Mouse (Mus musculus) cerebellum, adult 18-20 months (tissue): Measurements from ENCODE around the gene Gm28305.

ENCODE experiments used
- DNase-seq, 2 experiments: peaks; one replicate each; pipeline ENCODE4 v3.0.0; 2021

The Gm28305 gene

DNA sequence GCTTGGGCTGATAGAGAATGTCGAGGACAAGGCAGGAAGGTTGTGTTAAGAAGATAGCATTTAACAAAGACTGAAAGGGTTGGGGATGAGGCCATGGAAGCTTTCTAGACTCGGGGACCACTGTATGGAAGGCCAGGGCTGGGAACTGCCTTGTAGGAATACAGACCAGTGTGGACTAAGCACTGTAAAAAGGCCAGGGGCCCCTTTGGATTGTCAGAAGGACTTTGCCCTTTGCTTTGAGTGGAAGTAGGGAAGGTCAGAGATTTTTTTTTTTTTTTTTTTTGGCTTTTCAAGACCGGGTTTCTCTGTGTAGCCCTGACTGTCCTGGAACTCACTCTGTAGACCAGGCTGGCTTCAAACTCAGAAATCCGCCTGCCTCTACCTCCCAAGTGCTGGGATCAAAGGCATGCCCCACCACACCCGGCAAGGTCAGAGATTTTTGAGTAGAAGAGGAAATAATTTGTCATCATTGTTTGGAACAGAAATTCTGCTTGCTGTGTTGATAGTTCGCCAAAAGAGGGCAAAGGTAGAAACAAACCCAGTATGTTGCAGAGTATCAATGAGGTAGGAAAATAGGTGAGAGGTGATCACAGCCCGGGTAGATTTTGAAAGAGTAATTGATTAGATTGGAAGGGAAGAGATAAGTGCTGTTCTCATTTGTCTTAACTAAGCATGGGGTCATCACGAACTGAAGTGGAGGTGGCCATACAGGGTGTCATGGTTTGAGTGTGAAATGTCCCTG, 30.6 kb downstream of the Gm28305 start:
- DNase-seq, result no peak

DNA sequence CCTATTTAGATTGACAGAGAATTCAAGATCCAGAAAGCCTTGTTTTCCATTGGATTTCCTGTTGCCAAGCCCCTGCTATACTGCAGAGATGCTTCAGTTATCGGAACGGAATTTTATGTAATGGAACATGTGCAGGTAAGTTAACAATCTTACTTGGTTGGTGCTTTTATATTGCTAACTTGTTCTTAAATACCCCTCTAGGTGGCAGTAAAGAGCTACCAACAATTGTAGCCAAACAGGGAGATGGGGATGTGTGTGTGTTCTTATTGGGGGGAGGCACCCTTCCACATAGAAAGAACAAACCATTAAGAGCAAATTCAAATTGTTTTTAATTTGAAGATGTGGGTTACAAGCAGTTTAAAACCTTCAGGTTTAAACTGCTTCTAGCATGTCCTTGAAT, 35.3 kb downstream of the Gm28305 start:
- no peak for DNase-seq

DNA sequence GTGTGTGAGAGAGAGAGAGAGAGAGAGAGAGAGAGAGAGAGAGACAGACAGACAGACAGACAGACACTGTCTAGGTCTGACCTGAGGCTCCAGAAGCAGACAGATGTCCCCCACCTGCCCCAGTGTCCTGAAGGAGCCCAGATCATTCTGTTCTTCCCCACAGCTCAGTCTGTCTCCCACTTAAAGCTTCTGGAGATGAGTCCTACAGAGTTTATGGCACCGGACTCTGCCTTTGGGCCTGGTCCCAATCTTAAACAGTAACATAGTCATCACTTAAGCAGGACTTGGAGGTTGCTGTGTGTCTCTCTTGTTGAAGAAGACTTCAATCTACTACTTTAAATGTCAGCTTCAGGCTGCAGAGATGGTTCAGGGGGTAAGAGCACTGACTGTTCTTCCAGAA, 38.3 kb downstream of the Gm28305 start:
- DNase-seq, result no peak

DNA sequence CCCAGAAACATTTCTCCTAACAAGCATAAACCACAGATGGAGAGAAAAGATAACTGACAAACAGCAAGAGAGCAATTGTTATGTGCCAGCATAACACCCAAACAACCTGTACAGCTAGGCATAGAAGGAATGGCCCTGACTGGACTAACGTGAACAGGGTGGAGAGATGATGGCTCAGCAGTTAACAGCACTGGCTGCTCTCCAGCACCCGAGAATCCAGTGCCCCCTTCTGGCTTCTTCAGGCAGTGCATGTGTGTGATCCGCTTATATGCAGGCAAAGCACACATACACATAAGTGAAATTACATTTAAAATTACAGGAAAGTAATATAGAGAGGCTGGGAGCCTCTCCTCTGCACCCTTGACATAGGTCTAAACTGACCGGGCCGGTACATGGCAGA, 38.9 kb downstream of the Gm28305 start:
- peak in 1 of 2 experiments; percentile 24 for DNase-seq

DNA sequence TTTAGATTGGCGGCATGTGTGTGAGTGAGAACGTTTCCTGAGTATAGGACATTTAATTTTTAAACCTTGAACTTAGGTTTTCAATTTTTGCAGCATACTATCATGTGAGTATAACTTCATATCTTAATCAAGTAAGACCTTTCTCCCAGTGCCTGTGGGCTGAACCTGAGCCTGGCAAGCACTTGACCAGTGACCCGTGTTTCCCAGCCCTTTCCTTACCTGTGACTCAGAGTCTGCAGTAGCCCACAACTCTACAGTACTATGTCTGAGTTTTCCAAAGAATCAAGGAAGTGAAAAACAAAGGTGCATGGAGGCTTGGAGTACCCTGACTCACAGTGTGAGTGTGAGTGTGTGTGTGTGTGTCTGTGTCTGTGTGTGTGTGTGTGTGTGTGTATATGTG, 39.6 kb downstream of the Gm28305 start:
- DNase-seq, result no peak

DNA sequence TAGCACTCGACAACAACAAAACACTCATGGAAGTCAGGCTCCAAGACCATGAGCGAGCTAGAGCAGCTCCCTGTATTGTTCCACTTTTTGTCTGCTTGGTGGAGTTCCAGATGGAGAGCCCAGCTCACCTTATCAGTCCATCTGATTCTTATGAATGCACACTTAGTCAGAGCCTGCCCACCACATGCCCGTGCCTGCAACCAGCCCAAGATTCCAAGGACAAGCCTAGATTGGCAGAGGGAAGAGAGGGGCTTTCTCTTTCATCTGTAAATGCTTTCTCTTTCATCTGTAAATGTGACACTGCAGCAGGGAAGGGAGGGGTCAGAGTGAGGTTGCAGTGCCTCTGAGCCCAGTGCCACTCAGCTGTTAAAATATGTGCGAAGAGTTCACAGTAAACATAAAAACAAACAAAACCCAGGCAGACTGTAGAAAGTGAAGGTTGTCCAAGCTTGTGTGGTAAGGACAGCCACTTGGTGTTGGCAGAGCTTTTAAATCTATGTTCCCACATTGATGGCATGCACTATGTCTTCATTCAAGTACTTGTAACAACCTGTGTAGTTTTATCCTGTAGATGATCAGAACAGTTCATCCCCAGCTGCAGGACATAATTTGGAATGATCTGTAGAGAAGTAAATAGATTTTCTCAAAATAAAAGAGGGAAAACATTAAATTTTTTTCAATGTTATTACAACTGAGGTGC, 45.4 kb downstream of the Gm28305 start:
- DNase-seq, result no peak

DNA sequence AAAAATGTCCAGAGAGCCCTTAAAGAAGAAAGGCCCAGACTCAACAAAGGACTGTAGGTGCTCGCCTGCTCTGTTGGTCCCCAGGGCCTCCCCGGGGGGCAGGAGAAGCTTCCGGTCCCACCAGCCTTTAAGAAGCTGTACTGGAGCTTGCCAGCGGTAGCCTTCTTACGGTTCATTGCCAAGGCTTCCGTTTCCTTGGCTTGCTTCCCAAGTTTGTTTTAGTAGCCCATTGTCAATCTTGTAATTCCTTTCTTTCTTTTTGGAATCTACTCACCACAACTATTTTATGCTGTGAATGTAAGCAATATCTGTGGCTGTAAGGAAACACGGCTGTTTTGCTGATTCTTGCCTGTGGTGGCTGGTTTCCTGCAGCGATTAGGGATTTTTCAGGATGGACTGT, 48.1 kb downstream of the Gm28305 start:
- no peak for DNase-seq

DNA sequence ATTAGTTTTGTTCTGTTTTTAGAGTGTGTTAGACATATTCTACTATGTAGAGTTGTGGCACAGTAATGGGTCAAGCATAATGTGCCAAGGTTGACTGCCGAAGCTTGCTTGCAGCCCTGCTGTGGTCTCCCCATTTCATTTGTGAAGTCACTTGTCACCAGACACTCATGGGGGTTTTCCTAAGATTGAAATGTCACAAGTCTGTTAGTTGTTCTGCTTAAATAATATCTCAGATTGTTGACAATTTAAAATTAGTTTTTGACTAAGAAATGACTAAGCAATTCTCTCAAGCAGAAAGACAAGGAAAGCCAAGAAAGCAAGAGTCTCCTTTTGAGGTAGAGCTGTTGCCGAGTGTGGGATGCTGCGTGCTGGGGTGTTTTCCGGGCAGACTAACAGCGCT, 52.5 kb downstream of the Gm28305 start:
- DNase-seq, result no peak

DNA sequence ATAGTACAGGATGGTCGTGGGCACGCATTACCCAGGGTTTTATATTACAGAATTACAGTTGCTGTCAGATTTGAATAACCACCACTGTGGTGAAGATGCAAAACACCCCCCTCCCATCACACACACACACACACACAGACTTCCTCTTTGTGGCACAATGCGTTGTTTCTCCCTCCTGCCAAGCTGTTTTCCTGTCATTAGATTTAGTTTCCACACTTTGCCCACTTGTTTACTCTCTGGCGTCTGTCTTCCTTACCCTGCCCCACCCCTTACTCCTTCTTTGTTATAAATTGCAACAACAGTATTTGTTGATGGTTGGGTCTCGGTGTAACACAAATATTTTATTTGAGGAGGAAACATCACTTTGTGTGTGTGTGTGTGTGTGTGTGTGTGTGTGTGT, 57.8 kb downstream of the Gm28305 start:
- no peak for DNase-seq

DNA sequence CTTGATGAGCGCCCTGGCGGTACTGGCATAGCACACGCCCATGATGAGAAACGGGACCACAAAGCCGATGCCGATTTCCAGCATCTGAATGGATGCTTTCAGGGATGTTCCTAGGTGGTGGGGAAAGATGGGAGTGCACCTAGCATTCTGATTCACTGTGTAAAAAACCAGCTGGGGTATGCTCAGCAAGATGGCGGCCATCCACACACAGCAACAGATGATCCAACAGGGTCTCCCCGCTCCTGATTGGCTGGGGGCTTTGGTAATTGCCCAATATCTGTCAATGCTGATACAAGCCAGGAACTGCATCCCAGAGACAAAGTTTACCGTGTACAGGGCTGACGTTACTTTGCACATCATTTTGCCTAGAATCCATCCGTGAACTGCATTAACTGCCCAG, 58.6 kb downstream of the Gm28305 start:
- DNase-seq, result no peak

DNA sequence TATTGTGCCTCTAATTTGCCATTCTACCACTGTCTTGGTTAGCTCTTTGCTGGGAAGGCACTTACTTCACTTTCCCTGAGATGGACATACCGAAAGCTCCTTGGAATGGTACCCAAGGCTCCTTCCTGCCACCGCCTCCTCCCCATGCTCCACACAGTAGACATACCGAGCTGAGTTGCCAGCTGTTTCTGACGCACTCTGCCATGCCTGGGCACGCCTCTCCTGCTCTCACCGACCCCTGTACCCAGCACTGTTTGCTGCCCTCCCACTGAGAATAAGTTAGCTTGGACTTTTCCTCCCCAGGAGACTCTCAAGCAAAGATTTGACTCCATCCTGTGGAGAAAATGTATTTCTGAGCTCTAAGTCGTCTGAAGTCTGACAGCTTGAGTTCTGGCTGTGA, 60.4 kb downstream of the Gm28305 start:
- no peak for DNase-seq

DNA sequence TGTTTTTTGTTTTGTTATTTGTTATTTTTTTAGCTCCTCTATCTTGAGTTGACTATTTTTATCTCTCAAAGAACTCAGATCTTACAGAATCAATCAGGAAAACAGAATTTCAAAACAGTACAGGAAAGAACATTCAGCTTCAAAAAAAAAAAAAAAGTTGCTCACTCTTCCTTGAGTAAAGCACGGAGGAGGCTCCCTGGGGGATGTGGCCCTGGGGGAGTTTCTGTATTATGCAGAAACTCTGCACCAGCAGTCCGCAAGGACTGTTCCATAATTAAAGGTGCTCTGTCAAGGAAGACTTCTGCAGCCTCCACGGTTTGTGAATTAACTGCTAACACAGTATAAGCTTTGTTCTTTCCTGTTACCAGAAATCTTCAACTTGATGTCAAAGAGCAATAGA, 61.0 kb downstream of the Gm28305 start:
- DNase-seq, result no peak

DNA sequence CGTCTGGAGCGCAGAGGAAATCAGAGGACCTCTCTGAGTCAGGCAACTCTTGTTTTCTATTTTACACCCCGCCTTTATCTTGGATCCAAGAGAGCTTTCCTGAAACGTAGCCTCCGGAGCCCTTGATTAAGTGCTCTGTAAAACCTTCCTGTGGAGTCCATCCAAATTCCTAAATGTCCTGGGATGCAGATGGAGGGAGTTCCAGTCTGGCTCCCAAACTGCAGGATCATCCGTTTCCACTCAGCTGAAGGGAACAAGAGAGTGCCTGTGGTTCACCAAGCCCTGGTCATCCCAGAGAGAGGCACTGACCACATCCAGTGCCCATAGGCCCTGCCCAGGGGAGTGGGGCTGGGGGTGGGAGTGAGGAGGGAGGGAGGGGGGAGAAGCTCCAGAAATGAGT, 61.8 kb downstream of the Gm28305 start:
- DNase-seq, result no peak

DNA sequence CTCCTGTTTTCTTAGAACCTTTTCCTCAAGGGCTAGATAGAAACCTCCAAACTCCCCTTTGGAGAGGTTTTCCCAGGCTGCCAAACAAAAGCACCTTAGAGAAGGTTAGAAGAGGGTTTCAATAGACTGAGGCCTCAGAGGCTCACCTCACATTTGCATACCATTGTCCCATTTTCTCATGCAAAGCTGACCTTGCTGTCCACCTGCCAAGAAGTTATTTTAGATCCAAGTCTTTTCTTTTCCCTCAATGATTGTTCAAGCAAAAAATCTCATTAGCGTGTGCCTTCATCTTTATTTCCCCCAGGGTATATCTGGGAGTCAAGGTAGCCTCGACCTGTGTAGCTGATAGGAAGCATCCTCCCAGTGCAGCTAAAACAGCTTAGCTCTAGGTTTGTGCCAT, 62.4 kb downstream of the Gm28305 start:
- DNase-seq, result no peak

DNA sequence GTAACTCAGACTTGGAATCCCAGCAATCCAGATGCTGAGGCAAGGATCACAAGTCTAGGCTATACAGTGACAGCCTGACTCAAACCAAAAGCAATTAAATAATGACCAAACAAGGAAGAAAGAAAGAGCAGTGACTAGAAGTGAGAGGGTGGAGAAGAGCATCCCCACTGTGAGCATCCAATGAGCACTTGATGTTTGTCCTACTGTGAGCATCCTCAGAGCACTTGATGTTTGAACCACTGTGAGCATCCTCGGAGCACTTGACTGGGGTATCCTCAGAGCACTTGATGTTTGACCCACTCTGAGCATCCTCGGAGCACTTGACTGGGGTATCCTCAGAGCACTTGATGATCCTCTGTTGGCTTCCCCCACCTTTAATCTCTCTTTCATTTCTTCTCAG, 64.5 kb downstream of the Gm28305 start:
- no peak for DNase-seq

DNA sequence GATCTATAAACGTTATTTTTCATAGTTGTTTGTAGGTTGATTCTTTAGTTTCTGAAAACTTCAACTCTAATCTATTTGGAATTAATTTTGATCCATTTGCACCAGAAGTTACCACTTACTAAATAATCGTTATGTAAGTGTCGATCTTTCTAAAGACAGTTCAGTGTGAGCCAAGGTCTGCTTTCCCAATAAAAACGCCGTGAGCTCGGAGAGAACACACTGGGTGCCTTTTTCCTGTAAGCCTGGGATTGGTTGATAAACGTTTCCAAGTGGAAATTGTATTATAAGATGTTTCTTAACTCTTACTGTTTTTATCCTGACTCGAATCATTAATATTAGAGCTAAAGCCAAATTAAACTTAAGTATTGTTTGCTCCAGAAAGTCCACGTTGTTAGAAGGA, 66.5 kb downstream of the Gm28305 start:
- no peak for DNase-seq

DNA sequence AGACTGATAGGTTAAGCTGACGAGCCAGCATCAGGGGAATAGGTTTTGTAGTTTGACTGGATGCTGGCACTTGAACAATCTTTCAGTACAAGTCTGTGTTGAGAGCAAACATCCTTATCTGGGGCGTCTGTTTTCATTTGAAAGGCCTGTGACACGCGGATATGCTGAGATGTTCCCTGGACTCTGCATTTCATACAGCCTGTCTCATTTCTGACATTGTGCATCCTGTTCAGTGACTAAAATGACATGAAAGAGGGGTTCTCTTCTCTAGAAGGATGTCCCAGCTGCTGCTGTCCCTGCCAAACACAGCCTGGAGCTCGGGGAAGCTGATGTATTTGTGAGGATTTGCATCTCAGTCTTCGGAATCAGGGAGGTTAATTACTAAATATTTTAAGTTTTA, 67.0 kb downstream of the Gm28305 start:
- DNase-seq, result no peak

DNA sequence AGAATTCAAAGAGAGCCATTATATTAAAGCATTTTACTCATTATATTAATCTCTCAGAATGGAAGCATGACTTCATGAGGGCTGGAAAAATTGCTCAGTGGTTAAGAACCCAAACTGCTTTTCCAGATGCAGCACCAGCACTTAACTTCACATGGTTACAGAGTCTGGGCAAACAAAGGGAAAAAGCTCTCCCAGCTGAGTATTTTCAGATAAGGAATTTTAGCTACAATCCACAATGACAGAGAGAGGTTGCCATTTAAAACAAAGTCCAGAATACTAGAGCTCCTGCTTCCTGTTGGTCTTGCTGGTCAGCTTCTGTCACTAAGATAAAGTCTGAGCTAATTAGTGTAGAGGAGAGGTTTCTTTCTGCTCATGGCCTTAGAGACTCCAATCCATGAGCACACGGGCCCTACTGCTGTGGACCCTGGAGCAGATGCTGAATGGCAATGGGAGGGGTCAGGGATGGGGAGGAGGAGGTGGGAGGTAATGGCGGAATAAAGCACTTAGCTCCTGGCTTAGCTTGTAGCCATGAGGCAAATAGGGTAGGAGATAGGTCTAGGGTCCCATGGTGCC, 68.2 kb downstream of the Gm28305 start:
- DNase-seq, result no peak

DNA sequence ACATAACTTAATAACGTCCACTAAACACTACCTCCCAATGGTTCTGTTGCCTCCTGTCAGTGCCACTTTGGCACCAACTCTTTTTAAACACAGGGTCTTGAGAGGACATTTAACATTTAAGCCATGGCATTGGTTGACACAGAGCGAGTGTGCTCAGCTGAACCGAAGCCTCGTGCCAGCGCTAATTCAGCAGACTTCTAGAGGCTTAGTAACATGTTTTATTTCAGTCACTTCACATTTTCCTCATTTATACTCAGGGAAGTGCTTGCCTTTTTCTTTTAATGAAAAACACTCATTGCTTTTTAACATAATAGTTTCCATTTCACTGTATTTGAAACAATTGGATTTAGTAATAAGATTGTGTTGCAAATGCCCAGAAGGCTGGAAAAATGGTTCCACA, 68.7 kb downstream of the Gm28305 start:
- DNase-seq, result no peak

DNA sequence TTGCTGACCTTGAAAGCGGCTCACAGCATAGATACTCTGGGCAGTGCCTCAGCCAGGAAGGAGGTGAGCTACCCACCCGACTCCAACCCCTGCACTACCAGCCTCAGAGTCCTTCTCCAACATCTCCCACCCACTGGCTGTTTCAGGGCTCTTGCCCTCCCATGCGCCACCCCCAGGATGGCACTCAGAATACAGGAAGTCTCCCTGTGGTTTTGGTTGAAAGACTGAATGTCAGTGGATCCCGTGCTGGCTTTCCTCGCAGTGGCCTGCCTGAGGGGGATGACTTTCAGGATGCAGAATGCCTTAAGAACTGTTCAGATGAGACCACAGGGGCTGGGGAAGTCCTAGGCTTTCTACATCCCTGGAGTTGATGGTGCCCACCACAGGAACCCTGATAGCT, 82.6 kb downstream of the Gm28305 start:
- DNase-seq, result no peak

DNA sequence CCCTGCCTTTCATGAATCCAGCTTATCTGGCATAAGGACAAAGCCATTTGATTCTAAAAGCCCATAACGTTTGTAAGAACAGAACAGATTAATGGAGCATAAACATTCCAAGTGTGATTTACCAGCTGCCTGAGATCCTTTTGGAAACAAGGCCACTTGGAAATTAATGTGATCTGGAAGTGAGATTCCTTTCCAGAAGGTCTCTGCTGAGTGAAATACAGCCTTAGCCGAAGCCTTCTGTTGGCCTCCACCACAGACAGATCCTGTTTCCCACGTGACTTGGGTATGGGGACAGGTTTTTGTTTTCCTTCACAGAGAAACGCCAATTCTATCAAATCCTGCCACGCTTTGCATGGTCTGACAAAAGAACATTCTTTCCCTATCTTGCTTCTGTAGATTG, 83.2 kb downstream of the Gm28305 start:
- no peak for DNase-seq
